18 mouse cellular contexts compared by ENCODE assay signal in genomic region chr13:77991189-77991886, GRCm38 (mm10). TPM values are rescaled to one million over a fixed set of nuclear protein-coding genes. Genes with fewer than 3 reads are reported as not detected.
DNase-seq lines count a peak whose midpoint lies in the region; ATAC-seq and TF ChIP-seq lines count a peak whose summit lies in the region.
"Had no signal": no experiment of that assay in that cellular context is flagged by ENCODE, and none has a peak within 500 bp of the region (broad histone marks: within the 10 kb centered on the region; RNA-seq: fewer than 3 reads in every experiment).

No protein-coding gene starts in this region.

- no peak for DNase-seq in heart, postnatal 10 days
- peak; percentile 15 for DNase-seq in lung, embryonic 14.5 days
- no peak for DNase-seq in lung, adult 18-20 months
- no peak for DNase-seq in ovary, postnatal 10 days (ENCODE audit: low spot score)
- no peak for DNase-seq in gastrocnemius, postnatal 10 days
- DNase-seq: adrenal gland, postnatal 36 days; cerebellum, adult 8-10 months; gastrocnemius, postnatal 36 days; kidney, adult 11 months; lung, adult 2 months; right cerebral cortex, postnatal 4 days; thymus, postnatal 36 days had no signal

- no peaks in the 10 kb centered on the region for H3K4me1 ChIP-seq in heart, embryonic 12.5 days (replicated peaks)
- H3K4me1 ChIP-seq in lung, embryonic 14.5 days (ENCODE audit: insufficient read depth) = no peaks in the 10 kb centered on the region
- 0 out of 2 replicates have a peak, but pooled peaks cover 6% of the 10 kb centered on the region for H3K4me1 ChIP-seq in forebrain, embryonic 12.5 days
- 0 out of 2 replicates have a peak, but pooled peaks cover 4% of the 10 kb centered on the region for H3K4me1 ChIP-seq in midbrain, embryonic 13.5 days (replicated peaks)
- H3K4me1 ChIP-seq: hindbrain, embryonic 15.5 days; limb, embryonic 15.5 days had no signal

- WGBS in heart, embryonic 12.5 days = 65% methylated on average over 5 of the region's 5 CpGs
- WGBS in lung, embryonic 14.5 days = 59% methylated on average over 5 of the region's 5 CpGs
- WGBS in forebrain, embryonic 12.5 days = 75% methylated on average over 5 of the region's 5 CpGs
- 77% methylated on average over 5 of the region's 5 CpGs for WGBS in midbrain, embryonic 13.5 days

- intact Hi-C loops in heart, postnatal 10 days (cut with DNase I) = no loop called here

- no peaks in the 10 kb centered on the region for H3K36me3 ChIP-seq in heart, embryonic 12.5 days
- no peaks in the 10 kb centered on the region for H3K36me3 ChIP-seq in lung, embryonic 14.5 days (ENCODE audit: insufficient read depth)
- H3K36me3 ChIP-seq in forebrain, embryonic 12.5 days (replicated peaks) = no peaks in the 10 kb centered on the region
- no peaks in the 10 kb centered on the region for H3K36me3 ChIP-seq in midbrain, embryonic 13.5 days
- H3K36me3 ChIP-seq: hindbrain, embryonic 15.5 days; limb, embryonic 15.5 days had no signal

- no peak overlapping the region for H3K9ac ChIP-seq in heart, embryonic 12.5 days
- no peak overlapping the region for H3K9ac ChIP-seq in lung, embryonic 14.5 days
- H3K9ac ChIP-seq in forebrain, embryonic 12.5 days = no peak overlapping the region
- H3K9ac ChIP-seq in midbrain, embryonic 13.5 days (replicated peaks) = no peak overlapping the region
- H3K9ac ChIP-seq: hindbrain, embryonic 15.5 days; limb, embryonic 15.5 days had no signal

- ATAC-seq in heart, embryonic 12.5 days (ENCODE audit: insufficient number of reproducible peaks, low FRiP score) = peak; percentile 66
- peak; percentile 63; the same call in 1 of the 2 replicates for ATAC-seq in lung, embryonic 14.5 days (ENCODE audit: insufficient read depth)
- no peak for ATAC-seq in forebrain, embryonic 12.5 days (ENCODE audit: low FRiP score)
- no peak for ATAC-seq in midbrain, embryonic 13.5 days

- no peaks in the 10 kb centered on the region for H3K27me3 ChIP-seq in heart, embryonic 12.5 days (replicated peaks)
- no peaks in the 10 kb centered on the region for H3K27me3 ChIP-seq in lung, embryonic 14.5 days (ENCODE audit: insufficient read depth, low read length)
- H3K27me3 ChIP-seq in forebrain, embryonic 12.5 days = no peaks in the 10 kb centered on the region
- H3K27me3 ChIP-seq in midbrain, embryonic 13.5 days = no peaks in the 10 kb centered on the region
- H3K27me3 ChIP-seq: hindbrain, embryonic 15.5 days; limb, embryonic 15.5 days had no signal

- TF ChIP-seq CTCF in lung, embryonic 14.5 days (IDR thresholded peaks at IDR 0.05; ENCODE audit: low read depth) = no peak

- no peak overlapping the region for H3K4me3 ChIP-seq in heart, embryonic 12.5 days
- H3K4me3 ChIP-seq in lung, embryonic 14.5 days (ENCODE audit: low read depth, low read length) = no peak overlapping the region
- no peak overlapping the region for H3K4me3 ChIP-seq in forebrain, embryonic 12.5 days (replicated peaks)
- no peak overlapping the region for H3K4me3 ChIP-seq in midbrain, embryonic 13.5 days (replicated peaks)
- H3K4me3 ChIP-seq: hindbrain, embryonic 15.5 days; limb, embryonic 15.5 days had no signal

- H3K27ac ChIP-seq in heart, embryonic 12.5 days (ENCODE audit: poor library complexity, severe bottlenecking) = peak overlapping the region; percentile 21; the same call in 1 of the 2 replicates
- H3K27ac ChIP-seq in lung, embryonic 14.5 days (ENCODE audit: low read depth) = no peak overlapping the region
- H3K27ac ChIP-seq in forebrain, embryonic 12.5 days = peak overlapping the region; percentile 43; the same call in 1 of the 2 replicates
- H3K27ac ChIP-seq in midbrain, embryonic 13.5 days = 0 out of 2 replicates have a peak overlapping the region, but pooled peaks have one; percentile 19
- H3K27ac ChIP-seq: hindbrain, embryonic 15.5 days; limb, embryonic 15.5 days; macrophage had no signal

- no peaks in the 10 kb centered on the region for H3K9me3 ChIP-seq in heart, embryonic 12.5 days (replicated peaks)
- no peaks in the 10 kb centered on the region for H3K9me3 ChIP-seq in lung, embryonic 14.5 days (ENCODE audit: low read depth, low read length)
- H3K9me3 ChIP-seq in forebrain, embryonic 12.5 days = no peaks in the 10 kb centered on the region
- H3K9me3 ChIP-seq in midbrain, embryonic 13.5 days = no peaks in the 10 kb centered on the region
- H3K9me3 ChIP-seq: hindbrain, embryonic 15.5 days; limb, embryonic 15.5 days had no signal

- no peak overlapping the region for H3K4me2 ChIP-seq in heart, embryonic 12.5 days
- no peak overlapping the region for H3K4me2 ChIP-seq in lung, embryonic 14.5 days
- H3K4me2 ChIP-seq in forebrain, embryonic 12.5 days = no peak overlapping the region
- H3K4me2 ChIP-seq in midbrain, embryonic 13.5 days (replicated peaks) = no peak overlapping the region
- H3K4me2 ChIP-seq: hindbrain, embryonic 15.5 days; limb, embryonic 15.5 days had no signal

RNA-seq across cellular contexts. Expression of gene Pou5f2, which starts 33.4 kb away (rescaled TPM):
- polyA plus RNA-seq in heart, embryonic 12.5 days (2016; fragmentation: Nextera tagmentation; extraction: Ambion mirVana) = 0.52 and 1.1 TPM in 2 replicates
- 1 to 10 TPM; 1.1 to 1.2 TPM for total RNA-seq in heart, postnatal 10 days (2021)
- polyA plus RNA-seq in lung, embryonic 14.5 days (2014; fragmentation: Nextera tagmentation; extraction: Ambion mirVana) = 1.5 and 1.7 TPM in 2 replicates
- 2.2 and 3.1 TPM in 2 replicates for polyA plus RNA-seq in forebrain, embryonic 12.5 days (2016; fragmentation: Nextera tagmentation; extraction: Ambion mirVana)
- 1.4 TPM in 2 replicates for polyA plus RNA-seq in midbrain, embryonic 13.5 days (2015; fragmentation: Nextera tagmentation; extraction: Ambion mirVana)
- 1 to 10 TPM in 1 of 2 experiments, under 1 TPM in 1; 0.73 to 1.4 TPM for total RNA-seq in gastrocnemius, postnatal 10 days (2021)
- polyA plus RNA-seq: macrophage had no signal

Comparison
In these comparisons a context has a peak if more than half of its experiments do, and no peak if none do; other contexts are left out.
1. ATAC-seq: peak in heart, embryonic 12.5 days (single experiment) and lung, embryonic 14.5 days (single experiment); none in forebrain, embryonic 12.5 days (single experiment) and midbrain, embryonic 13.5 days (single experiment).